Mouse (Mus musculus) inflammation-experienced regulatory T-cells, adult 6 months (primary cell): ENCODE data around the gene Scgb2b24. TPM values are rescaled to one million over a fixed set of nuclear protein-coding genes. Genes with fewer than 3 reads are reported as not detected.

Experiments used
- ATAC-seq: one replicate; pipeline ENCODE4 v1.8.0; 2017
- polyA plus RNA-seq, 3 experiments: library from polyadenylated mRNA; unstranded; fragments of 100-300 nt; shearing (Covaris generic); gene quantifications; one replicate each; pipeline ENCODE4 v1.2.1; 2017

Gene Scgb2b24
- not detected for polyA plus RNA-seq

GRCm38 (mm10) chr7:33739212-33739611 is at the start of gene Scgb2b24:
Gene Scgb2b24 (minus strand): TSS chr7:33739312.
- no peak for ATAC-seq

GRCm38 (mm10) chr7:33743499-33743898 is 4.4 kb upstream of the Scgb2b24 start, which contains the start of gene Scgb1b24:
Gene Scgb1b24 (plus strand): TSS chr7:33743799.
- ATAC-seq = no peak

GRCm38 (mm10) chr7:33689864-33690263 is 49.2 kb downstream of the Scgb2b24 start:
- no peak for ATAC-seq

Other genes with a start within 250 kb of the Scgb2b24 start
- not detected for gene Scgb2b21, start 218.9 kb downstream of the Scgb2b24 start, polyA plus RNA-seq
- gene Scgb1b24, start 4.5 kb upstream of the Scgb2b24 start, polyA plus RNA-seq = not detected
- gene Scgb2b26, start 205.7 kb upstream of the Scgb2b24 start, polyA plus RNA-seq = not detected